Mouse (Mus musculus): Measurements from ENCODE around the gene Muc3. TPM values are rescaled to one million over a fixed set of nuclear protein-coding genes. Genes with fewer than 3 reads are reported as not detected.
A peak's percentile ranks its signal among the peaks of the same experiment; 100 is the strongest.
"Not testable (repeated sequence)": the region's sequence is repeated elsewhere in the genome, so short reads cannot be mapped to it uniquely, and the experiment has no call there.

Gene Muc3
- not detected for total RNA-seq (2021)

DNA sequence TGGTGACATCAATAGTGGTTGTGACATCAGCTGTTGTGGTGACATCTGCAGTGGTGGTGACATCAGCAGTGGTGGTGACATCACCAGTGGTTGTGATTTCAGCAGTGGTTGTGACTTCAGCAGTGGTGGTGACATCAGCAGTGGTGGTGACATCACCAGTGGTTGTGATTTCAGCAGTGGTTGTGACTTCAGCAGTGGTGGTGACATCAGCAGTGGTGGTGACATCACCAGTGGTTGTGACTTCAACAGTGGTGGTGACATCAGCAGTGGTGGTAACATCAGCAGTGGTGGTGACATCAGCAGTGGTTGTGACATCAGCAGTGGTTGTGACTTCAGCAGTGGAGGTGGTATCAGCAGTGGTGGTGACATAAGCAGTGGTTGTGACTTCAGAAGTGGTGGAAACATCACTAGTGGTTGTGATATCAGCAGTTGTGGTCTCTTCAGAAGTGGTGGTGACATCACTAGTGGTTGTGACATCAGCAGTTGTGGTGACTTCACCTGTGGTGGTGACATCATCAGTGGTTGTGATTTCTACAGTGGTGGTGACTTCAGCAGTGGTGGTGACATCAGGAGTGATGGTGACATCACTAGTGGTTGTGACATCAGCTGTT is at the start of gene Muc3:
TSS of gene Muc3 (minus strand) at position 51 of the 611 bp plus-strand sequence.
- DNase-seq = not testable (repeated sequence)

DNA sequence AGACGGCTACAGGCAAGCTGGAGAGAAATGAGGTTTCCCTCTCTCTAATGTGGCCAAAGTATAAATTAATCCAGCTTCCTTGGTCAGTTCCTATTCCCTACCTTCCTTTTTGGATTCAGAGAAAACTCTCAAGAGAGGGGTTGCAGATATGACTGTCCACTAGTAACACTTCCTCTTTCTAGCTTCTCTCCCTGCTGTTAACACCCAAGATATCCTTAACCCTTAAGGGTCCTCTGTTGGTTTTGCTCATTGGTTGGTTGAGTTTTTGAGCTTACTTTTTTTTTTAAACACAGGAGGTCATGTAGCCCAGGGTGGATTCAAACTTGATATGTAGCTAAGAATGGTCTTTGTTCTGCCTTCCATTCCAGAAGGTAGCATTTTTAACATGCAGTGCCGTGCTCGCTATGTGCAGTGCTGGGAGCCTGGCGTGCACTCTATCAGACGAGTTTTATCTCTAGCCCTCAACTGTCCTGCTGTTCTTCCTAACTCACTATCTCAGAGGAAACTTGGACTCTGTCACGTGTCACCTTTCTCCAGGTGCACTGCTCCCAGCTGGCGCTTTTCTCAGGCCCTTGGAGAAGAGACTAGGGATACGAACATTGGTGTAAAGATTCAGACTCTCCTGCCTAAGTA is 45.5 kb upstream of the Muc3 start:
- DNase-seq = no peak

- DNase-seq = no peak
These were observed 44.3 kb upstream of the Muc3 start for GRCm38 (mm10) chr5:137193279-137193952.

DNA sequence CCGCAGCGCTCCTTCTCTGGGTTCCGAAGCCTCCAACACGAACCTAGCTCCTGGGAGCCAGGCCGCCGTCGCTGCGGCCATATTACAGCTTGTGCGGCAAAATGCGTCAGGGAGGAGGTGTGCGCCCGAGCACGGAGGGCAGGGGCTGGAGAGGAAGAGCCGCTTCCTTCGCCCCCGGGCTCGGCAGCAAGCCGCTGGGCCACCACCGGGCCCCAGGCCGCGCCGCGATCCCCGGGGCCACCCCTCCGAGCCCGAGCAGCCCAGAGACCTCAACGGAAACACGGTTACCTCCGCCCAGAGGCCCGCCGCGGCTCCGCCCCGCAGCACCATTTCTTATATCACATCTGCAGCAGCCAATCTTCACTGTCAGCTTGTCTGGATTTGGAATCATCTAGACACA is 40.2 kb upstream of the Muc3 start:
- DNase-seq = no peak

DNA sequence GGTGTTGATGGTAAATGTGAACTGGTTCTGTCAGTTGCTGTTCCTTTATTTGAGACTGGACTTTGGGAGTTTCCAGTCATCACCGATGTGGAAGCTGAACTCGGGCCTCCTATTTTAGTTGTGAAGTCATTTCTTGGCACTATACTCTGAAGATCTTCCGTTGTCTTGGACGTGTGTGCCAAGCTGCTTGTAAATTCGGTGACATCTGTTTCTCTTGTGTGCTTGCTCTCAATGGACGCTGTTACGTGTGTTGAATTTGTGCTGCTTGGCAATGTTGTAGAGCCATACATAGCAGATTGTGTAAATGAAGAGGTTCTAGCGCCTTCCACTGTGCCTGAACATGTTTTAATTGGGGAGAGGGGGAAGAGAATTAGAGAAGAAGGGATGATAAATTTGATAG is 36.2 kb upstream of the Muc3 start:
- DNase-seq = no peak

- no peak for DNase-seq
These were observed 30.7 kb upstream of the Muc3 start for GRCm38 (mm10) chr5:137179646-137180374.

- no peak for DNase-seq
These were observed 24.8 kb upstream of the Muc3 start for GRCm38 (mm10) chr5:137173967-137174366.

GRCm38 (mm10) chr5:137172591-137172990 is 23.5 kb upstream of the Muc3 start:
- DNase-seq = no peak

GRCm38 (mm10) chr5:137171478-137171877 is 22.4 kb upstream of the Muc3 start:
- DNase-seq = no peak

- no peak for DNase-seq
These were observed 21.8 kb upstream of the Muc3 start for GRCm38 (mm10) chr5:137170836-137171380.

DNA sequence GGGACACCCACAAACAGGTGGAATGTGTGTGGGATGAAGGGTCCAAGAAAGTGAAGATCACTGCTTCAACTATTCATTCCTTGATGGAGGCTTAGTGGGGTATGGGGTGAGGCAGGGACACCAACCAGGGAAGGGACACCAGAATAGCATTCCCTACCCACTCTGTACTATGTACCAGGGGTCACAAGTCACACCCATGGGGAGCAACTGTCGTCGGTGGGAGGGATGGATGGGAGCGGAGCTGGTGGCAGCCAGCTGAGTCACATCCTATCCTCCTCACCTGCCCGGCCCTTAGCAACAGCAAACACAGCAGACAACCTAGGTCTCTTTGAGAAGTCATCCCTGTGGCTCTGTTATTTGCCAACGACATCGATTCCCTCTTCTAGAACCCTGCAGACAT is 18.4 kb upstream of the Muc3 start:
- DNase-seq = no peak

DNA sequence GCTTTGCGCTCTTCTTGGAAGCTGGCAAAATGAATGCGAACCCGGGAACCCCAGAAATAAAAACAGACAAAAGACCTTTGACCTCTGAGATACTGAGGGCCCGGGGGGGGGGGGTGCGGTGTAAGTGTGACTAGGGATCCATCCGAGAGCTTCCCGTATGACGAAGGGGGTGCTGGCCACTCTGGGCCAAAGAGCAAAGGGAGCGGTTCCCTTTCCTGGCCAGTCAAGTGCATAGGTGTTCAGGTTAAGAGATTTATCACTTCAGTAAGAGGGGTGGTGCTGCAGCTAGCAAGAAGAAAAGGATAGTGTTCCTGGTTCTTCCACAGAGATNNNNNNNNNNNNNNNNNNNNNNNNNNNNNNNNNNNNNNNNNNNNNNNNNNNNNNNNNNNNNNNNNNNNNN is 16.9 kb upstream of the Muc3 start:
- DNase-seq = no peak

GRCm38 (mm10) chr5:137161853-137162252 is 12.7 kb upstream of the Muc3 start:
- DNase-seq = no peak

DNA sequence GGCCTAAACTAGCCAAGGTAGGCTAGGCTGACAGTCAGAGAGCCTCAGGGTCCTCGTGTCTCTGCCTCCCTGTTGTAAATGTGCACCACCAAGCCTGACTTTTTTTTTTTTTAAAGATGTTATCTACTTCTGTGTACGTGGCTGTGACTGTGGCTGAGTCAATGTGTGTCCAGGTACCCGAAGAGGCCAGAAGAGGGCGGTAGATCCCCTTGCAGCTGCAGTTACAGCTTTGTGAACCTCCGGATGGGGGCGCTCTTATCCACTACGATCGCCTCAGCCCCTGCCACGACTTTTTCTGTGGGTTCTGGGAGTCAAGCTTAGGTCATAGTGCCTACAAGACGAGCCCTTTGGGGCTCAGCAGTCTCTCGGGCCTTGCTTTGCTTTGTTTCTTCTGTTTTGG is 10.3 kb upstream of the Muc3 start:
- DNase-seq = peak; percentile 58

DNA sequence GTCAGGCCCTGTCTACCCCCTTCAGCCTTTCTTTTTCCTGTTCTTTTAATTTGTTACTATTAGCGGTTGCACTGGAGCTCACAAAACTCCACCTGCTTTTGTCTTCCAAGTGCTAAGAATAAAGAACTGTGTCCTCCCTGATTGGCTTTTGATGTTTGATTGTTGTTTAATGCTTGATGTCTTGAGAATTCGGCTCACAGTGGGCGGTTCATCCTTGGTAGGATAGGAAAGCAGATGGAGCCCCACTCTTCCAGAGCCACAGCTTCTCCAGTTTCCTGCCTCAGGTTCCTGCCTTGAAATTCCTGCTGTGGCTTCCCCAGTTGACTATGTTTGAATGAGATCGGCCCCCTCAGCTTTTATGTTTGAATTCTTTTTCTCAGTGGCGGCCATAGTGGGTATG is 4.2 kb upstream of the Muc3 start:
- no peak for DNase-seq

DNA sequence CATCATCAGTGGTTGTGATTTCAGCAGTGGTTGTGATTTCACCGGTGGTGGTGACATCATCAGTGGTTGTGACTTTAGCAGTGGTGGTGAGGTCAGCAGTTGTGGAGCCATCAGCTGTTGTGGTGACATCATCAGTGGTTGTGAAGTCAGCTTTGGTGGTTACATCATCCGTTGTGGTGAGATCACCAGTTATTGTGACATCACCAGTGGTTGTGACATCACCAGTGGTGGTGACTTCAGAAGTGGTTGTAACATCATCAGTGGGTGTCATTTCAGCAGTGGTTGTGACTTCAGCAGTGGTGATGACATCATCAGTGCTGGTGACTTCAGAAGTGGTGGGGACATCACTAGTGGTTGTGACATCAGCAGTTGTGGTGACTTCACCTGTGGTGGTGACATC is 3.5 kb upstream of the Muc3 start:
- DNase-seq = no peak

GRCm38 (mm10) chr5:137140836-137141235 is 8.3 kb downstream of the Muc3 start:
- no peak for DNase-seq

- no peak for DNase-seq
These were observed 10.1 kb downstream of the Muc3 start for GRCm38 (mm10) chr5:137138977-137139376.

- DNase-seq = peak; percentile 63
These were observed 14.2 kb downstream of the Muc3 start for GRCm38 (mm10) chr5:137134959-137135358.

- peak; percentile 77 for DNase-seq
These were observed 17.6 kb downstream of the Muc3 start for GRCm38 (mm10) chr5:137131490-137131889.

DNA sequence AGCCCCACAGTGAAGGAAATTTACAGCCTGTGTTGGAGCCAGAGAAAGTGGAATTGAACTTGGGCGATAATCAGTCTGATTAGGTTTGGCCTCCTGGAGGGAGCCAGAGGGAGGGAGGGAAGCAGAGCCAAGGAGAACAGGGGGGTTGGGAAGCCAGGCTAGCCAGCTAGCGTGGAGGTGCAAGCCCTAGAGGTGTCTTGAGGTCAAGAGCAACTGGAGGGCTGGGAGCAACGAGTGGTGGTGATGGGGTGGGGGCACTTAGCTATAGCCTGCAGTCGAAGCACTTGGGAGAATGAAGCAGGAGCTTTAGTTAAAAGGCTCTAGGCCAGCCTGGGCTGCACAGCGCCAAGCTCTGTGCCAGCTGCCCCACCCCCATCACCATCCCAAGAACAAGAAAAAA is 19.8 kb downstream of the Muc3 start:
- no peak for DNase-seq

DNA sequence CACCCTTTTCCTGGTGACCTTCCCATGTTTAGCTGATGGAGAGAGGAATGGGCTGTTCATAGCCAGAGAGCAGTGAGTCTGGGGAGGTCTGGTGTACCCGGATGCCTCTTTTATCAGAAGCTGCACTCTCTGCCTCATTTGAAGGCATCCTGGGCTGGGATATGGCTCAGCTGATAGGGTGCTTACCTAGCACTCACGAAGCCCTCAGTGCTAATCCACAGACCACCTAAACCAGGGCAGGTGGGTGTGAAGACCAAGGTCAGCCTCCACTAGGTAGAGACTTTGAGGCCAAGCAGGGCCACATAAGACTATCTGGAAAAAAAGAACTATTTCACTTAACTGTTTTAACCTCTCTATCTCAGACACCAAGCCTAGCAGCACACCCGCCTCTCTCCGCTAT is 25.6 kb downstream of the Muc3 start:
- no peak for DNase-seq

- peak; percentile 87 for DNase-seq
These were observed 26.4 kb downstream of the Muc3 start for GRCm38 (mm10) chr5:137122686-137123193.
